Mouse (Mus musculus) CD4-positive helper T cell, adult 2 months (primary cell): ENCODE data around the gene Cfap126.

Experiments
- DNase-seq: peaks from one replicate; pipeline ENCODE4 v3.0.0-alpha.2; 2012; ENCODE audit warnings: low read depth, missing footprints, low spot score

Cfap126 gene

DNA sequence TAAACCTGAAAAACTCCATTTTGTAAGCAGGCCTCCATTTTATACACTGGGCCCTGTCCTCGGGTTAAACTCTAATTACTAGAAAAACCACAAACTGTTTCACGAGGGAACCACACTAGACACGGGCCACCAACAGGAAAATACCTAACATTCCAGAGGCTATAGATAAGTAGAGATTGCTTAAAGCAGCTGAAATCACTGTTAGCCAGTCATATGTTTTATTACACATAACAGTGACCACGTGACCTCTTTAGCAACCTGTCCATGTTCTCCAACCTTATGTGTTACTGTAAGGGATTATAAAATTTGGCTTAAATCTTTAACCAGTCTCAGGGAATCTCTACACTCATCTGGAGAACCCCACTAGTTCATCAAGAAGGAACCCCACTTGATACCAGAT lies 19.3 kb upstream of the Cfap126 start:
- no peak for DNase-seq

- no peak for DNase-seq
These were observed 17.4 kb upstream of the Cfap126 start for GRCm38 (mm10) chr1:171096110-171096964.

DNA sequence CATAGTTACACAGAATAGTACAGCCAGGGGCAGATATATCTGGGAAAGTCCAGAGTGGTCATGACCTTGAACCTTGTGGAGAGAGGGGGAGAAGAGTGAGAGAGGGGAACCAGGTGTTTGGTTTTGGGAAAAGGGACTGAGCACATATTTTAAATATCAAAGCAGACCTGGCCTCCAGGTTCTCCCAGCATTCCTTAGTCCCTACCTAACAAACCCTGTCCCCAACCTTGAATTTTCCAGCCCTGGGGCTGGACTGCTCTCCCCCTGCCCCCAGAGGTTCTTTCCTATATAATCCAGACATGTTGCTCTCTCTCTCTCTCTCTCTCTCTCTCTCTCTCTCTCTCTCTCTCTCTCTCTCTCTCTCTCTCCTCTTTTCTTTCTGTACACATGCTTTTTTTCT lies 16.6 kb upstream of the Cfap126 start:
- DNase-seq, result no peak

DNA sequence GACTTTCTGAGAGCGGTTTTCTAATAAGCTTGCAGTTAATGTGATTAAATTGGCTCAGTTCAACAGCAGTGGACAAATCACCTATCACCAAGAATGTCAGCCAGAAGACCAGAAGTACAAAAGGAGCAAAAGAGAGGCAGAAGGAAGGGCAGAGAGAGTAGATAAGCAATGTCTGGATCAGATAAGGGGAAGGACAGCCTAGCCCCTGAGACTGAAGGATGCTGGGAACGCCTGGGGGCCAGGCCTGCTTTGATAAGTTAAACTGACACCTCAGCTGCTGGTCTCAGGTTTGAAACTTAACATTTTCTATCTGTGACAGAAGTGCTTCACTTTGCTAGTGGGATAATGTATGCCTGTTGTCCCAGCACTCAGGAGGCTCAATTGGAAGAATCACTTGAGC lies 16.1 kb upstream of the Cfap126 start:
- DNase-seq, result no peak

- no peak for DNase-seq
These were observed 12.7 kb upstream of the Cfap126 start for GRCm38 (mm10) chr1:171101033-171101432.

DNA sequence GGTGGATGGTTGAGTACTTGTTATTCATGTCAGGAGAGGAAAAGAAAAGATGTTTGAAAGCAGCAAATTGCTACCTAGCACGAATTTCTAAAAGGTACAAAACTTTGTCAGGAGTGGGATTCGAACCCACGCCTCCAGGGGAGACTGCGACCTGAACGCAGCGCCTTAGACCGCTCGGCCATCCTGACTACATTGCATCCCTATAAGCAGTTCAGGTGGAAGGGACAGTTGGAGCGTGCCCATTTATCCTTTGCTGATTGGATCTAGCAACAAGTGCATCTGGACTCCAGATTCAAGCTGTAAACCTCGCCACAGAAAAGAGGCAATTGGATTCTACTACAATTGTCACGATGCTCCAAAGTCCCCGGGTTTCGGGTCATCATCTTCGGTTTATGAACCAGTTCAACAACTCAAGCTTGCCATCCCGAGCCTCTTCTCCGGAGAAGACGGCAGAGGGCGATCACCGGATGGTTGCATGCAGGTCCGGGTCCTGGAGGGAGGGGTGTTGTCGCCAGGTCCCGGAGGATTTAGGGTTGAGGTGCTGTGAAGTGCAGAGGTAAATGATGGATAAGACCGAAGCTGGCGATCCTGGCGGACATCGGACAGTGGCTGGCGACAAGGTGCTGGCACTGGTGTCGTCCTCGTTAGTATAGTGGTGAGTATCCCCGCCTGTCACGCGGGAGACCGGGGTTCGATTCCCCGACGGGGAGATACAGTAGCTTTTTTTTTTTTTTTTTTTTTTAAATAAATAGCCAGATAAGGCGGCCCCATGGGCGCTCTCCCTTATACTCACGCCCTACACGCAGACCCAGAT lies 11.8 kb upstream of the Cfap126 start:
- DNase-seq, result peak; percentile 87

DNA sequence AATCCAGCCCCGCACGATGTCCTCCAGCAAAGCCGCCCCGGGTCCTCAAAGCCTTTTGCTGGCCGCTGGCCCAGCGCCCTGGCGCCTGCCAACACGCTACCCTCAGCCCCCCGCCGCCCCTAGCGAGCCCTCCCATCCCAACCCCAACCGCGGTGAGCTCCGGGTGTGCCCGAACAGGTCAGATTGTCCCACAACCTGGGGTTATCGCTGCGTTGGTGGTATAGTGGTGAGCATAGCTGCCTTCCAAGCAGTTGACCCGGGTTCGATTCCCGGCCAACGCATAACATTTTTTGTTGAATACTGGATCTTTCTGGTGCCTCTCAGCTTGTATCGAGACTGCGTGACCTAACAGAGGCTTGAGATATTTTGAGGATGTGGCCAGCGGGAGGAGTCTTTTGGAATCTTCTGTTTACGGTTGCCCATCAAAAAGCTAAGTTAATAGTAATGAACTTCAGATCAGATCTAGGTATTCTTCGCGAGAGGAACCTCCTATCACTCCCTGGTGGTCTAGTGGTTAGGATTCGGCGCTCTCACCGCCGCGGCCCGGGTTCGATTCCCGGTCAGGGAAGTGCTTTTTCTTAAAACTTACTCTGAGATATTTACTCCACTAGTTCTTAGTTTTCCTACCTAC lies 11.1 kb upstream of the Cfap126 start:
- DNase-seq, result peak; percentile 85

DNA sequence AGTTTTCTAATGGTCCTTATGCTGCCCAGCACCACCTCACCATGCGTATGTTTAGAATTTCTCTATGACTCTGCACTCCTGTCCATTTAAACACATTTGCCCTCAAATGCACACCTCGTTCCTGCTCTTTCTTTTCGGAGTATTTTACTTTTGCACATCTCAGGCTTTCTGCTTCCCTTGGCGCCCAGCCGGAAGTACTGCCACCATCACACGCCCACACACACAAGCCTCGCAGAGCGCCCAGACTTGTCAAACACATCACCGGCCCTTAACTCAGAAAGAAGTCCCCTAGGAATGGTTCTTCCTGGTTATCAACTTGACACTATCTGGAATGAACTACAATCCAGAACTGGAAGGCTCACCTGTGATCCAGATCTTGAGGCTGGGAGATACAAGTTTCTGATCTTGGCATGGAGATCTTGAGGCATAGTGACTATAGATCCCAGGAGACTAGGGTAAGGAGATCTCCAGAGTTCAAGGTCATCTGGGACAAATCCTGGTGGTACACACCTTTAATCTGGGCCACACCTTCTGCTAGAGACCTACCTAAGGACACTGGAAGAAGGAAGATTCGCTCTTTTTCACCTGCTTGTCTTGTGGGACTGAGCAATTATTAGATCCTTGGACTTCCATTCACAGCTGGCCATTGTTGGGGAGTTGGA lies 10.4 kb upstream of the Cfap126 start:
- peak; percentile 32 for DNase-seq

DNA sequence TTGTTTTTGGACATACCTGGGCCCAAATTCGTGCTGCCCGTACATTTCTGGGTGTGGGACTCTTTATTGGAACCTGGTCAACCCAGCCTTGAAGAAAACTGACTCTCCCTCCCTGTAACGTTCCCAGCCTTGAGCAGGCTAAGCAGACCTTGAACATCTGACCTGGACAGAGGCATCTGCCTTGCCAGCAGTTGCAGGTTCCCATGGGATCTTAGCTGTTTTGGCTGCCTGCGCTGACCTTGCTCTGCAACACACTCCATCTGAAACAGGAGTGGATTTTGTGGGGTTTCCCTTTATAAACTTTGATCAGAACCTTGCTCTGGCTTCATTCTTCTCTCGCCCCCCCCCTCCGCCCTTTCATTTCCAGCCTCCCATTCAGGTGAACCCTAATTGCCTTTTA lies 8.5 kb upstream of the Cfap126 start:
- DNase-seq, result no peak

GRCm38 (mm10) chr1:171109620-171110019 lies 4.1 kb upstream of the Cfap126 start:
- no peak for DNase-seq

DNA sequence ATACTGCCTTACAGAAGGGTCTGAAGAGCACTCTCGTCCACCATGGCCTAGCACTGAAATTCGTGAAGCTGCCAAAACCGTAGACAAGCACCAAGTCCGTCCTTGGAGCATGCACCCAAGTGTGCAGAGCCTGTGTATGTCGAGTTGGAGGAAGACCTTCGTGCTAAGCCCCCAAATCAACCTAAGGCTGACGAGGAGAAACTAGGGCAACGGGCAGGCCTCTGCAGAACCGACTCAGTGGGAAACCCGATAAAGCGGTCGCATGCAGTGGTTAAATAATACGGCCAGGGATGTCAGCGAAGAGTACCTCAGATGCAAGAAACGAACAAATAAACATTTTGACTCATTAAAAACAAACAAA lies 3.1 kb upstream of the Cfap126 start:
- DNase-seq, result no peak

DNA sequence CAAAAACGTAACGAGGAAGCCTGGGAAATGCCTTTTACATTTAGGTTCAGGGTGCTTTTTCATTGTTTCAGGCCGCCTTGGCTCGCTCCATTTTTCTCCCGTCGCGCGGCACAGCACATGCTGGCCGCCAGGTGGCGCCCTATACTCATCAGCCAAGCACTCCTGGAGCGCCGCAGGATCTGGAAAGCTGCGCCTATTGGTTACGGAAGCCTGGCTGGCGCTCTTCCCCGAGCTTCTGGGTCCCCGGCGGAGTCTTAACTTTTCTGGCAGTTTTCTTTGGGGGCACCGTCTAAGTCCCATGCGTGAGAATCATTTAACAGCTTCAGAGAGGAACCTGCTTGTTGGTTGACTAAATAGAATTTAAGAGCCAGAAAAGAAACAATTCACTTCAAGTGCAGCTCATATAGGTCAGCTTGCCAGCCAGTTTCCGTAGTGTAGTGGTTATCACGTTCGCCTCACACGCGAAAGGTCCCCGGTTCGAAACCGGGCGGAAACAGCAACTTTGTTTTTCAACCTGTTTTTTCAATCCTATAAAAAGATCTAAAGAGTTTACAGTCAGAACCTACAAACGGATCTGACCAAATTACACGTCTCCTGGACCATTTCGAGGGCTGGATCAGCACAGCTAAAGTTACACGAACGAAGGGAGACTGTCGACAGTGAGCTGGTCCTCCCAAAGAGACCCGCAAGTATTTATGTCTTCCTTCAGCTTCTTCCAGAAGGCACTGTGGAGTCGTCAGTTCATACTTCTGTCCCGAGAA lies 2.5 kb upstream of the Cfap126 start:
- DNase-seq, result peak; percentile 94

DNA sequence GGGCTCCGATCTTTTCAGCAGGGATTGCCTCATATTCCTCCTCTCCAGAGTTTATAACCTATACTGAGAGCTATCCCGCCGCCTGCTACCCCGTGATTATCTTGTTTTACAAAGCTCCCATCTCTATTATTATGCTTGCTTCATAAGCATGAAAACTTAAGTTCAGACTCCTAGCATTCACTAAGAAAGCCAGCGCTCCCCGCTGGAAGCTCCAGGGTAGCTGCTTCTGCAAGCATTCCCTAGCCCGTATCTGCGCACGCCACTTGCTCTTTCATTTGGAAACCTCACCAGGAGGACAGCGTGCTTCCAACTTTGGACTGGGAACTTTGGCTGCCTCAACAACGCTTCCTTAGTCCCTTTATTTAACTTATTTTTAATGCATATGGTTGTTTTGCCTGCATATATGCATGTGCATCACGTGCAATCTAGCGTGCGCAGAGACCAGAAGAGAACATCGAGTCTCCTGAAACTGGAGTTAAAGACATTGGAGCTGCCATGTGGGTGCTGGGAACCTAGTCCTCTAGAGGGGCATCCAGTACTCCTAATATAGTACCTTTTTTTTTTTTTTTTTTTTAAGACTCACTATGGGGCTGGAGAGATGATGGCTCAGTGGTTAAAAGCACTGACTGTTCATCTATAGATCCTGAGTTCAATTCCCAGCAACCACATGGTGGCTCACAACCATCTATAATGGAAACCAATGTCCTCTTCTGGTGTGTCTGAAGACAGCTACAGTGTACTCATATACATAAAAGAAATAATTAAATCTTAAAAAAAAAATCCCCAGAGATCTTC lies 1.7 kb upstream of the Cfap126 start:
- DNase-seq, result no peak

DNA sequence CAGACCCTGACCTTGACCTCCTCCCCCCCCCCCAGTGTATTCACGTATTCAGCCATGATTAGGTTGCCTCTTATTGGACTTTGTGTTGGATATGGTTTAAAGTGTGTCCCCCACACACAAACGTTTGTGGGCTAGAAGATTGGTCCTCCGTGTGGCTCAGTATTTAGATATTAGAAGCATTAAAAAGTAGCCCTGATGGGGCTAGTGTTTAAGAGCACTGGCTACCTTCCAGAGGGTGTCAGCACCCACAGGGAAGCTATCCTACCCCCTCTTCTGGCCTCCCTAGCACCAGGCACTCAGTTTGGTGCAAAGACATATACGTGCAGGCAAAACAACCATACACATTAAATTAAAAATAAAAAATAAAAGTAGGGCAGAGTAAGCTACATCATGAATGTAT lies 732 bp upstream of the Cfap126 start:
- no peak for DNase-seq

GRCm38 (mm10) chr1:171116280-171116679 lies 2.6 kb downstream of the Cfap126 start:
- no peak for DNase-seq

GRCm38 (mm10) chr1:171118269-171118684 lies 4.6 kb downstream of the Cfap126 start:
- DNase-seq, result peak; percentile 86

GRCm38 (mm10) chr1:171118996-171119395 lies 5.3 kb downstream of the Cfap126 start:
- no peak for DNase-seq

DNA sequence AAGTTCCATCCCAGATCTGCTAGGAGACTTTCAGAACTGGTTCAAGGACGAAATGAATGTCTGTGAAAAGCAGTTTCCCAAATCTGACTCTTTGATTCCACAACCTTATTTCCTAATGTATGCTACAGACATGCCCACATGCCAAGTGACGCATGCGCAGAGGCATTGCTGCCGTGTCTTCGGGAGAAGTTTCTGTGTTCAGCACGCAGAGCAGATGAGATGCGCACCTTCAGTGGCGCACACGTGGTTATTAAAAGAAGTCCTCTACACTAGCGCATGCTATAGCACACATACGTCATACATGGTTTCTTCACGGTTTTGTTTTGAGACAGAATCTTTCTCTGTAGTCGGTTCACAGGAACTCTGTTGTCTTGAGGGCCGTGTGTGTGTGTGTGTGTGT lies 5.7 kb downstream of the Cfap126 start:
- DNase-seq, result no peak

DNA sequence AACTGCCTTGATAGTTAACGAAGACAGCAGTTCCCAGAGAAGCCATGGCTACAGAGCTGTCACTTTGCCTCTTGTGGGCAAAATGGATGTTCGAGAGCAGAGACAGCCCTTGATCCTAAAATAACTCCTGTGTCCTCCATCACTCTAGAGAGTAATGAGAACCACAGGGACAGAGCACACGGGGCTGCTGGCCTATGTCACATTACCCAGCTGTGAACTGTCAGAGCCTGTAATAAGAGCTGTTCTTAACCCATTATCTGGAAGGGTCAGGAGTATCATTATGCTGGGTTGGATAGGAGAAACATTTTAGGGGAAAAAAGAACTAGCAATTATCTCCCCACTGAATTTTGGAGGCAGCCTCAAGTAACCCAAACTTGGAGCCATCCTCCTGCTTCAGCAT lies 7.2 kb downstream of the Cfap126 start:
- no peak for DNase-seq

DNA sequence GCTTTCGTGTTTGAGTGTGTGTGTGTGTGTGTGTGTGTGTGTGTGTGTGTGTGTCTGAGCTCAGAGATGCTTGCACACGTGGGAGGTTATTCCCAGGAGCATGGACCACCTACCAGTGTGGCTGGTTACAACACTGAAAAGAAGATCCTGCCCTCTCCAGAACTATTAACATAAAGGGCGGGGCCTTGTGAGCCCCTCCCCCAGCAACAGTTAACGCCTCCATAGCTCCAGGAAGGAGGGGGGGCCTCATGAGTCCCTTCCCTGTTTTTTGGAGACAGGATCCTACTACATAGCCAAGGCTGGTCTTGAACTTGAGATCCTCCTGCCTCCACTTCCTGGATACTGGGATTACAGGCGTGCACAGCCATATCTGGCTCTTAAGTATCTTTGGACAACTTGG lies 8.1 kb downstream of the Cfap126 start:
- no peak for DNase-seq
